ENCODE assay signal across 24 mouse cellular contexts in the genomic region with DNA sequence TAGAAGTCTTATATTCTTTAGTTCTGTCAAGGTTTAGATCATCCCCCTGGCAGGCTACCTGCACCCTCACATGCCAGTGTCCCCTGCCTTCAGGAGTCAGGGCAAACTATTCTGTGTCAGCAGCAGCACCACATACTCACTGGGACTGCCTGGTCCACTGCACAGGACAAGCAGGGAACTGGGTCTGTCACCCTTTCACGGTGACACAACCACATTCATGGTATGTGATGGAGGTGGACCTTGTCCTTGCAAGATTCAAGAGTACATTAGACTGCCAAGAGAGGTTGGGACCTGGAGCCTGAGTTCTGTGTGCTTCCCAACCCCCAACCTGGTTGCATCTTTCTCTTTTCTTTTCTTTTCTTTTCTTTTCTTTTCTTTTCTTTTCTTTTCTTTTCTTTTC. TPM values are rescaled to one million over a fixed set of nuclear protein-coding genes. Genes with fewer than 3 reads are reported as not detected.
DNase-seq lines count a peak whose midpoint lies in the region; ATAC-seq lines count a peak whose summit lies in the region.
"Had no signal": no experiment of that assay in that cellular context is flagged by ENCODE, and none has a peak within 500 bp of the region (broad histone marks: within the 10 kb centered on the region; RNA-seq: fewer than 3 reads in every experiment).

No protein-coding gene starts in this region.

- H3K9ac ChIP-seq in intestine, embryonic 16.5 days (ENCODE audit: low read depth, low read length) = no peak overlapping the region
- no peak overlapping the region for H3K9ac ChIP-seq in intestine, embryonic 15.5 days
- no peak overlapping the region for H3K9ac ChIP-seq in kidney, embryonic 14.5 days (ENCODE audit: low read depth, low read length)
- H3K9ac ChIP-seq: embryonic facial prominence, embryonic 15.5 days; heart, embryonic 15.5 days had no signal

- H3K4me1 ChIP-seq in intestine, embryonic 16.5 days (ENCODE audit: control insufficient read depth, insufficient read depth, low read length) = 0 out of 2 replicates have a peak, but pooled peaks cover 5% of the 10 kb centered on the region
- H3K4me1 ChIP-seq in intestine, embryonic 15.5 days (replicated peaks) = no peaks in the 10 kb centered on the region
- H3K4me1 ChIP-seq in kidney, embryonic 14.5 days (ENCODE audit: control insufficient read depth, insufficient read depth, low read length) = no peaks in the 10 kb centered on the region
- H3K4me1 ChIP-seq in megakaryocyte, embryonic 14.5 days = no peaks in the 10 kb centered on the region
- no peaks in the 10 kb centered on the region for H3K4me1 ChIP-seq in heart, embryonic 10.5 days
- H3K4me1 ChIP-seq: embryonic facial prominence, embryonic 15.5 days; forebrain, embryonic 10.5 days; heart, embryonic 15.5 days had no signal

- H3K4me2 ChIP-seq in intestine, embryonic 16.5 days (ENCODE audit: low read depth, low read length) = no peak overlapping the region
- no peak overlapping the region for H3K4me2 ChIP-seq in intestine, embryonic 15.5 days (replicated peaks)
- no peak overlapping the region for H3K4me2 ChIP-seq in kidney, embryonic 14.5 days (replicated peaks; ENCODE audit: low read depth, low read length)
- H3K4me2 ChIP-seq: embryonic facial prominence, embryonic 15.5 days; heart, embryonic 11.5 days; heart, embryonic 15.5 days had no signal

- H3K36me3 ChIP-seq in intestine, embryonic 16.5 days (ENCODE audit: control insufficient read depth, insufficient read depth, low read length) = no peaks in the 10 kb centered on the region
- H3K36me3 ChIP-seq in intestine, embryonic 15.5 days = no peaks in the 10 kb centered on the region
- H3K36me3 ChIP-seq in kidney, embryonic 14.5 days (ENCODE audit: control insufficient read depth, insufficient read depth, low read length) = no peaks in the 10 kb centered on the region
- H3K36me3 ChIP-seq in megakaryocyte, embryonic 14.5 days (replicated peaks; ENCODE audit: low read length) = no peaks in the 10 kb centered on the region
- no peaks in the 10 kb centered on the region for H3K36me3 ChIP-seq in heart, embryonic 10.5 days
- H3K36me3 ChIP-seq: embryonic facial prominence, embryonic 15.5 days; forebrain, embryonic 10.5 days; heart, embryonic 15.5 days had no signal

- WGBS in intestine, embryonic 16.5 days = 70% methylated on average over 1 of the region's 1 CpGs
- WGBS in intestine, embryonic 15.5 days = 63% methylated on average over 1 of the region's 1 CpGs
- WGBS in kidney, embryonic 14.5 days = 39% methylated on average over 1 of the region's 1 CpGs
- WGBS in heart, embryonic 10.5 days = 64% methylated on average over 1 of the region's 1 CpGs

- no peak overlapping the region for H3K27ac ChIP-seq in intestine, embryonic 16.5 days (ENCODE audit: low read length)
- H3K27ac ChIP-seq in intestine, embryonic 15.5 days = no peak overlapping the region
- H3K27ac ChIP-seq in kidney, embryonic 14.5 days (ENCODE audit: low read depth, low read length) = no peak overlapping the region
- H3K27ac ChIP-seq in heart, embryonic 10.5 days = no peak overlapping the region
- H3K27ac ChIP-seq: embryonic facial prominence, embryonic 15.5 days; forebrain, embryonic 10.5 days; heart, embryonic 15.5 days had no signal

- H3K27me3 ChIP-seq in intestine, embryonic 16.5 days (replicated peaks; ENCODE audit: control insufficient read depth, insufficient read depth, low read length) = no peaks in the 10 kb centered on the region
- no peaks in the 10 kb centered on the region for H3K27me3 ChIP-seq in intestine, embryonic 15.5 days (replicated peaks)
- H3K27me3 ChIP-seq in kidney, embryonic 14.5 days (ENCODE audit: control insufficient read depth, insufficient read depth, low read length) = no peaks in the 10 kb centered on the region
- H3K27me3 ChIP-seq in megakaryocyte, embryonic 14.5 days (replicated peaks) = no peaks in the 10 kb centered on the region
- no peaks in the 10 kb centered on the region for H3K27me3 ChIP-seq in heart, embryonic 10.5 days (ENCODE audit: insufficient read depth, poor library complexity, severe bottlenecking)
- H3K27me3 ChIP-seq: embryonic facial prominence, embryonic 15.5 days; heart, embryonic 15.5 days had no signal

- peak; percentile 13 for DNase-seq in kidney, postnatal 10 days
- DNase-seq in heart, embryonic 10.5 days (ENCODE audit: low spot score) = no peak
- DNase-seq in frontal cortex, adult 2 months (ENCODE audit: extremely low spot score in 1 of 2, low spot score in 1 of 2) = no peak
- DNase-seq: adrenal gland, adult 8-10 months; B cell, adult 2 months; cerebellum, adult 11 months; cerebellum, adult 8-10 months; cerebellum, postnatal 14 days; embryo, embryonic 11 days; gastrocnemius, postnatal 10 days; heart, postnatal 14 days had no signal

- peak; percentile 19; the same call in 1 of the 2 replicates for ATAC-seq in intestine, embryonic 16.5 days
- no peak for ATAC-seq in intestine, embryonic 15.5 days
- no peak for ATAC-seq in kidney, embryonic 14.5 days (ENCODE audit: low FRiP score, low TSS enrichment)
- ATAC-seq in megakaryocyte, adult 5-6 weeks (ENCODE audit: poor library complexity, severe bottlenecking) = no peak
- ATAC-seq: CD4-positive, CD25-positive, alpha-beta regulatory T cell, adult 4 months; forebrain, embryonic 14.5 days had no signal

- no peak overlapping the region for H3K4me3 ChIP-seq in intestine, embryonic 16.5 days (ENCODE audit: low read length)
- H3K4me3 ChIP-seq in intestine, embryonic 15.5 days (replicated peaks) = no peak overlapping the region
- H3K4me3 ChIP-seq in kidney, embryonic 14.5 days (ENCODE audit: low read length) = no peak overlapping the region
- H3K4me3 ChIP-seq in megakaryocyte, embryonic 14.5 days (replicated peaks) = peak overlapping the region; percentile 14
- no peak overlapping the region for H3K4me3 ChIP-seq in heart, embryonic 10.5 days
- H3K4me3 ChIP-seq: embryonic facial prominence, embryonic 15.5 days; erythroblast, embryonic 14.5 days; forebrain, embryonic 10.5 days; heart, embryonic 15.5 days had no signal

- H3K9me3 ChIP-seq in intestine, embryonic 16.5 days (ENCODE audit: control insufficient read depth, low read length) = no peaks in the 10 kb centered on the region
- no peaks in the 10 kb centered on the region for H3K9me3 ChIP-seq in intestine, embryonic 15.5 days
- H3K9me3 ChIP-seq in kidney, embryonic 14.5 days (ENCODE audit: control insufficient read depth, low read length) = no peaks in the 10 kb centered on the region
- H3K9me3 ChIP-seq in megakaryocyte, embryonic 14.5 days = no peaks in the 10 kb centered on the region
- no peaks in the 10 kb centered on the region for H3K9me3 ChIP-seq in heart, embryonic 10.5 days
- H3K9me3 ChIP-seq: embryonic facial prominence, embryonic 15.5 days; forebrain, embryonic 10.5 days; G1E; heart, embryonic 15.5 days had no signal

RNA-seq across cellular contexts. Expression of a gene that starts 24.8 kb away (rescaled TPM):
- polyA plus RNA-seq in intestine, embryonic 16.5 days (2015; fragmentation: Nextera tagmentation; extraction: Ambion mirVana) = 6.0 and 7.7 TPM in 2 replicates
- 5.3 and 6.5 TPM in 2 replicates for polyA plus RNA-seq in intestine, embryonic 15.5 days (2015; fragmentation: Nextera tagmentation; extraction: Ambion mirVana)
- 0.20 and 0.83 TPM in 2 replicates for polyA plus RNA-seq in kidney, embryonic 14.5 days (2014; fragmentation: Nextera tagmentation; extraction: Ambion mirVana)
- polyA plus RNA-seq in megakaryocyte, embryonic 14.5 days (2012; ENCODE audit: insufficient read depth, low replicate concordance) = not detected in 2 replicates
- total RNA-seq in megakaryocyte, adult 5-6 weeks (2015) = 0.02 and 0.11 TPM in 2 replicates
- total RNA-seq in megakaryocyte, adult 5-6 weeks (2017) = not detected in 2 replicates
- polyA plus RNA-seq in heart, embryonic 10.5 days (2016; fragmentation: Nextera tagmentation; extraction: Ambion mirVana) = 0.39 and 1.0 TPM in 2 replicates
- polyA plus RNA-seq in frontal cortex, adult 2 months (2012; rRNA removed) = 15.8 and 21.2 TPM in 2 replicates
